Mouse (Mus musculus) G1E (cell line): ENCODE measurements around the gene Tspan18.

Experiments used
- CTCF ChIP-seq: IDR thresholded peaks from 2 replicates; pipeline ENCODE4 v1.5.1; 2012; ENCODE audit warnings: low read depth, low read length, inconsistent platforms, mixed read lengths
- TAL1 ChIP-seq: conservative IDR thresholded peaks from 2 replicates; pipeline ENCODE4 v1.6.1; 2012; ENCODE audit warnings: low read depth, low read length, inconsistent platforms, mixed read lengths

- TF ChIP-seq CTCF (no peak), TAL1 (no peak)
Measured at GRCm38 (mm10) chr2:93176871-93177667, 157.2 kb downstream of the Tspan18 start.
